Mouse (Mus musculus): ENCODE results near the gene 9330182L06Rik.

DNA sequence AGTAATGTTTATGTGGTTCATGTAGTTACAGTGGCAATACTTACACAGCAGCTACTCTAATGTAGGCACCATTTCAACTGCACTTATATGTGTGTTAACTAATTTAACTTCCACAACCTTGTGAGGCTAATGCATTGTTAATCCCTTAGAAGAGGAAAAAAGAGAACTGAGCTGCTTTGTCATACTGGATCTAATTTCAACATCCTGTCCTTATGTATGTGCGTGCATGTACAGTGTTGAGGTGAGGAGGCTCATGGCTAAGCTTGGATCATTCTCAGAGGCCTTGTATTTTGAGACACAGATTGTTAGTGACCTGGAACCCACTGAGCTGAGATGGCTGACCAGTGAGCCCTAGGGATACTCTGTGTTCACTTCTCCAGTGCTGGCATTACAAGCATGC, 88.3 kb downstream of the 9330182L06Rik start:
- TF ChIP-seq CTCF (IDR thresholded peaks at IDR 0.05; ENCODE audit: borderline replicate concordance, control insufficient read depth, extremely low read depth, insufficient read depth, low read length, poor library complexity) = no peak
- no peak for TF ChIP-seq POLR2A (IDR thresholded peaks at IDR 0.05; ENCODE audit: control insufficient read depth, extremely low read depth, insufficient read depth, low read length, poor library complexity)

Measured in thymus, adult 2 months (tissue).